Mouse (Mus musculus): ENCODE data around the gene Bdh1.
"Not testable (repeated sequence)": the region's sequence is repeated elsewhere in the genome, so short reads cannot be mapped to it uniquely, and the experiment has no call there.

Gene Bdh1

GRCm38 (mm10) chr16:31422000-31422399 is at the start of gene Bdh1:
Gene Bdh1, plus strand, starts transcription at chr16:31422280.
- no peak for DNase-seq (ENCODE audit: low spot score in 2 of 2)

- not testable (repeated sequence) for DNase-seq (ENCODE audit: low spot score in 2 of 2)
Measured at GRCm38 (mm10) chr16:31372316-31372715, 49.8 kb upstream of the Bdh1 start.

GRCm38 (mm10) chr16:31375877-31376582 is 46.0 kb upstream of the Bdh1 start:
- not testable (repeated sequence) for DNase-seq (ENCODE audit: low spot score in 2 of 2)

- not testable (repeated sequence) for DNase-seq (ENCODE audit: low spot score in 2 of 2)
Measured at GRCm38 (mm10) chr16:31388269-31388668, 33.8 kb upstream of the Bdh1 start.

GRCm38 (mm10) chr16:31399231-31399630 is 22.8 kb upstream of the Bdh1 start:
- no peak for DNase-seq (ENCODE audit: low spot score in 2 of 2)

GRCm38 (mm10) chr16:31400908-31401692 is 21.0 kb upstream of the Bdh1 start:
- no peak for DNase-seq (ENCODE audit: low spot score in 2 of 2)

GRCm38 (mm10) chr16:31402096-31402495 is 20.0 kb upstream of the Bdh1 start:
- DNase-seq (ENCODE audit: low spot score in 2 of 2), result no peak

- DNase-seq (ENCODE audit: low spot score in 2 of 2), result no peak
Measured at GRCm38 (mm10) chr16:31403971-31404370, 18.1 kb upstream of the Bdh1 start.

- peak in 1 of 2 experiments; percentile 2 for DNase-seq (ENCODE audit: low spot score in 2 of 2)
Measured at GRCm38 (mm10) chr16:31405040-31405439, 17.0 kb upstream of the Bdh1 start.

GRCm38 (mm10) chr16:31407872-31408271 is 14.2 kb upstream of the Bdh1 start:
- peak in 1 of 2 experiments; percentile 8 for DNase-seq (ENCODE audit: low spot score in 2 of 2)

GRCm38 (mm10) chr16:31410969-31411368 is 11.1 kb upstream of the Bdh1 start:
- DNase-seq (ENCODE audit: low spot score in 2 of 2), result peak in 1 of 2 experiments; percentile 12

GRCm38 (mm10) chr16:31412321-31412720 is 9.8 kb upstream of the Bdh1 start:
- peak in 1 of 2 experiments; percentile 24 for DNase-seq (ENCODE audit: low spot score in 2 of 2)

GRCm38 (mm10) chr16:31413777-31414176 is 8.3 kb upstream of the Bdh1 start:
- no peak for DNase-seq (ENCODE audit: low spot score in 2 of 2)

GRCm38 (mm10) chr16:31415885-31416450 is 6.1 kb upstream of the Bdh1 start:
- no peak for DNase-seq (ENCODE audit: low spot score in 2 of 2)

GRCm38 (mm10) chr16:31418704-31419103 is 3.4 kb upstream of the Bdh1 start:
- no peak for DNase-seq (ENCODE audit: low spot score in 2 of 2)

GRCm38 (mm10) chr16:31419457-31419856 is 2.6 kb upstream of the Bdh1 start:
- no peak for DNase-seq (ENCODE audit: low spot score in 2 of 2)

- no peak for DNase-seq (ENCODE audit: low spot score in 2 of 2)
Measured at GRCm38 (mm10) chr16:31422722-31423121, 642 bp downstream of the Bdh1 start.

- no peak for DNase-seq (ENCODE audit: low spot score in 2 of 2)
Measured at GRCm38 (mm10) chr16:31423368-31423767, 1.3 kb downstream of the Bdh1 start.

GRCm38 (mm10) chr16:31424416-31425187 is 2.5 kb downstream of the Bdh1 start:
- DNase-seq (ENCODE audit: low spot score in 2 of 2), result no peak

GRCm38 (mm10) chr16:31425508-31425907 is 3.4 kb downstream of the Bdh1 start:
- DNase-seq (ENCODE audit: low spot score in 2 of 2), result peak; percentile 43 to 79

GRCm38 (mm10) chr16:31426496-31427126 is 4.5 kb downstream of the Bdh1 start:
- DNase-seq (ENCODE audit: low spot score in 2 of 2), result no peak

All from urinary bladder, postnatal 4 days (tissue).